ENCODE assay signal across 9 mouse cellular contexts in the genomic region with DNA sequence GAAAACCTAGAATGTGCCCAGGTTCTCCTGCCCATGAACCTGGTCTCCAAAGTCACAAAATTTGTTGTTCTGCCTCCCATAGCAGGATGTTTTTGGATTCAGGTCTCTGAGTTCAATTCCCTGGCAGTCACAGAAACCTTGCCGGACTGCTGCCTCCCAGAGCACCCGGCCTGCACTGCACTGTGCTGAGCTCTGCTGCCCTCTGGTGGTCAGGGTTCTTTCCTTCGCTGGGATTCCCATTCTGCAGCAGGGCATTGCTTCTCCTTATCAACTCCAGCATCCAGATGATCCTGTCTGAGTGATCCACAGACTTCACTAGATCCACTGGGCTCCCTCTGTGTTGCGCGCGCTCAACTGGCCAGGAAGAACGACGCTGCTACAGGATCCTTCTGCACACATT. TPM values are rescaled to one million over a fixed set of nuclear protein-coding genes. Genes with fewer than 3 reads are reported as not detected.
DNase-seq lines count a peak whose midpoint lies in the region; ATAC-seq lines count a peak whose summit lies in the region.
"Had no signal": no experiment of that assay in that cellular context is flagged by ENCODE, and none has a peak within 500 bp of the region (broad histone marks: within the 10 kb centered on the region; RNA-seq: fewer than 3 reads in every experiment).

No protein-coding gene starts in this region.

- peak; percentile 89 for DNase-seq in MN1 (ENCODE audit: low spot score)
- DNase-seq in brain, adult 2 months (ENCODE audit: low read depth, low spot score) = peak; percentile 94
- DNase-seq in heart, postnatal 10 days = peak; percentile 55 to 76
- peak; percentile 84 for DNase-seq in kidney, postnatal 4 days
- DNase-seq in lung, postnatal 14 days = peak; percentile 77
- DNase-seq in retina, postnatal 7 days (ENCODE audit: low read depth, low spot score) = peak; percentile 75

- H3K9me3 ChIP-seq in embryonic facial prominence, embryonic 15.5 days (replicated peaks) = no peaks in the 10 kb centered on the region
- H3K9me3 ChIP-seq: liver, embryonic 15.5 days had no signal

- H3K9ac ChIP-seq in embryonic facial prominence, embryonic 15.5 days = no peak overlapping the region
- H3K9ac ChIP-seq: liver, embryonic 15.5 days had no signal

- 0 out of 2 replicates have a peak, but pooled peaks have one; percentile 54 for ATAC-seq in embryonic facial prominence, embryonic 15.5 days (ENCODE audit: insufficient number of reproducible peaks, low FRiP score, low TSS enrichment, low read depth)
- ATAC-seq in erythroblast, adult 5-6 weeks (replicated peaks; ENCODE audit: low FRiP score, poor library complexity, severe bottlenecking) = no peak

- H3K4me3 ChIP-seq in embryonic facial prominence, embryonic 15.5 days (replicated peaks) = no peak overlapping the region
- H3K4me3 ChIP-seq: liver, embryonic 15.5 days had no signal

- 15% methylated on average over 8 of the region's 8 CpGs for WGBS in embryonic facial prominence, embryonic 15.5 days

- no peaks in the 10 kb centered on the region for H3K36me3 ChIP-seq in embryonic facial prominence, embryonic 15.5 days
- H3K36me3 ChIP-seq: liver, embryonic 15.5 days had no signal

- H3K4me1 ChIP-seq in embryonic facial prominence, embryonic 15.5 days = no peaks in the 10 kb centered on the region
- H3K4me1 ChIP-seq: liver, embryonic 15.5 days had no signal

- no peak overlapping the region for H3K27ac ChIP-seq in embryonic facial prominence, embryonic 15.5 days (replicated peaks)
- H3K27ac ChIP-seq: liver, embryonic 15.5 days had no signal

- intact Hi-C loops in heart, postnatal 10 days (cut with DNase I) = loop anchor here (2.0 to 5.0 kb wide), 2 partner anchors 140 to 400 kb away; no protein-coding TSS in a partner anchor

- no peaks in the 10 kb centered on the region for H3K27me3 ChIP-seq in embryonic facial prominence, embryonic 15.5 days
- H3K27me3 ChIP-seq: liver, embryonic 15.5 days had no signal

- no peak overlapping the region for H3K4me2 ChIP-seq in embryonic facial prominence, embryonic 15.5 days (replicated peaks)
- H3K4me2 ChIP-seq: liver, embryonic 15.5 days had no signal

RNA-seq across cellular contexts. Expression of gene Amer3, which starts 22.9 kb away (rescaled TPM):
- 0.08 and 0.23 TPM in 2 replicates for polyA plus RNA-seq in embryonic facial prominence, embryonic 15.5 days (2015; fragmentation: Nextera tagmentation; extraction: Ambion mirVana)
- not detected for total RNA-seq in heart, postnatal 10 days (2021)
- total RNA-seq in erythroblast, adult 5-6 weeks (2015; ENCODE audit: low replicate concordance) = not detected in 2 replicates
- total RNA-seq in erythroblast, adult 5-6 weeks (2017; ENCODE audit: low replicate concordance) = 0.56 TPM in 1 of 2 replicates, not detected in the other

RNA-seq across cellular contexts. Expression of gene Prss40, which starts 41.6 kb away (rescaled TPM):
- polyA plus RNA-seq in embryonic facial prominence, embryonic 15.5 days (2015; fragmentation: Nextera tagmentation; extraction: Ambion mirVana) = not detected in 2 replicates
- not detected for total RNA-seq in heart, postnatal 10 days (2021)
- total RNA-seq in erythroblast, adult 5-6 weeks (2015; ENCODE audit: low replicate concordance) = not detected in 2 replicates
- total RNA-seq in erythroblast, adult 5-6 weeks (2017; ENCODE audit: low replicate concordance) = not detected in 2 replicates
- polyA plus RNA-seq: liver, embryonic 15.5 days had no signal
